Mouse (Mus musculus): ENCODE results near the gene Il17ra. TPM values are rescaled to one million over a fixed set of nuclear protein-coding genes. Genes with fewer than 3 reads are reported as not detected.

Gene Il17ra
- polyA plus RNA-seq, 1 experiment from 2014 or later: 4.6 TPM

- ATAC-seq (ENCODE audit: extremely low read depth, insufficient number of reproducible peaks, low FRiP score, low TSS enrichment): no peak
- no peaks in the 10 kb centered on the region for H3K27me3 ChIP-seq (replicated peaks)
- H3K4me3 ChIP-seq: no peak overlapping the region
- no peak overlapping the region for H3K27ac ChIP-seq (replicated peaks)
- 79% methylated on average over 8 of the region's 8 CpGs for WGBS
- no peak overlapping the region for H3K4me2 ChIP-seq
- H3K9me3 ChIP-seq: no peaks in the 10 kb centered on the region
- no peak overlapping the region for H3K9ac ChIP-seq
- H3K36me3 ChIP-seq: peaks cover 58% of the 10 kb centered on the region
- H3K4me1 ChIP-seq: no peaks in the 10 kb centered on the region
Observed at GRCm38 (mm10) chr6:120510425-120510824, 47.4 kb downstream of the Il17ra start.

DNA sequence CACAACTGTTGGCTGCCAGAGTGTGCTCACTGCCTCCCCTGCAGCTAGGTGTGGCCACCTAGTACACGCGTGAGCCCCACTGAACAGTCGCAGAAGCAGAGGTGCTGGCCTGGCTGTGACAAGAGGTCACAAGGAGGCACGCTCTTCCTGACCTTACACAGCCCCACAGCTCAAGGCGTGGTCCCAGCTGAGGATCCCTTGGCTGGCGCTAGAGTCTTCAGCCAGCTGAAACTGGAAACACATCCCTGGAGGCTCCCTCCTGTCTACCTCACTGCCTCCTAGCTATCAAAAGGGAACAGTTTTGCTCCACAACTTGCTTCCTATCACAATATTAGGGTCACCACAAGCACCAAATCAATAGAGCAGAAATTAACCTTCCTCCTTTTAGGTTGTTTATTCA, 48.2 kb downstream of the Il17ra start:
- Histone ChIP-seq H3K27ac (replicated peaks) (no peak overlapping the region), H3K4me2 (no peak overlapping the region), H3K27me3 (replicated peaks) (no peaks in the 10 kb centered on the region), H3K36me3 (peaks cover 58% of the 10 kb centered on the region), H3K9ac (no peak overlapping the region), H3K9me3 (no peaks in the 10 kb centered on the region), H3K4me3 (no peak overlapping the region), H3K4me1 (no peaks in the 10 kb centered on the region; the same call in 1 of the 2 replicates)
- ATAC-seq (ENCODE audit: extremely low read depth, insufficient number of reproducible peaks, low FRiP score, low TSS enrichment): no peak
- WGBS: 82% methylated on average over 6 of the region's 6 CpGs

DNA sequence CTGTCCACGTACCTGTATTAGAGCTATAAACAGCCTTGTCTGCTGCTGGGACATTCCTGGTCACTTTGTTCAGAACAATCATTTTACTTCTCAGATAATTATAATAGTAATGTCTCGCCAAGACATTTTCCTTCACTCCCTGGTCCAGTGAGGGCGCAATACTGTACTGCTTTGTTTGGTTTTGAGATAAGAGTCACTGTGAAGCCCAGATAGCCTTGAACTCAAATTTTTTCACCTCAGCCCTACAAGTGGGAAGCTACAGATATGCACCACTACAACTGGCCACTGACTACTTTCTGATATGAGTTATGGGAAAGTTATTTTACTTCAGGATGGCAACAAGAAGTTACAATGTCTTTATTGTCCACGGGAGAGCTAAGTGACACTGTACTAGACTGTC, 53.4 kb downstream of the Il17ra start:
- 56% methylated on average over 4 of the region's 4 CpGs for WGBS
- Histone ChIP-seq H3K36me3 (peaks cover 62% of the 10 kb centered on the region), H3K27me3 (replicated peaks) (no peaks in the 10 kb centered on the region), H3K27ac (replicated peaks) (no peak overlapping the region; the same call in 1 of the 2 replicates), H3K4me2 (no peak overlapping the region), H3K9ac (no peak overlapping the region), H3K4me1 (peaks cover 10% of the 10 kb centered on the region; the same call in 1 of the 2 replicates), H3K4me3 (no peak overlapping the region), H3K9me3 (no peaks in the 10 kb centered on the region)
- ATAC-seq (ENCODE audit: extremely low read depth, insufficient number of reproducible peaks, low FRiP score, low TSS enrichment): no peak

- Histone ChIP-seq H3K27me3 (replicated peaks) (no peaks in the 10 kb centered on the region), H3K4me2 (no peak overlapping the region), H3K4me1 (peaks cover 10% of the 10 kb centered on the region; the same call in 1 of the 2 replicates), H3K9ac (no peak overlapping the region), H3K9me3 (no peaks in the 10 kb centered on the region), H3K27ac (replicated peaks) (no peak overlapping the region), H3K36me3 (peaks cover 62% of the 10 kb centered on the region), H3K4me3 (no peak overlapping the region)
- WGBS: 62% methylated on average over 6 of the region's 6 CpGs
- no peak for ATAC-seq (ENCODE audit: extremely low read depth, insufficient number of reproducible peaks, low FRiP score, low TSS enrichment)
Observed at GRCm38 (mm10) chr6:120516879-120517278, 53.8 kb downstream of the Il17ra start.

- Histone ChIP-seq H3K9me3 (no peaks in the 10 kb centered on the region), H3K4me2 (no peak overlapping the region), H3K4me3 (no peak overlapping the region), H3K36me3 (peaks cover 66% of the 10 kb centered on the region), H3K27ac (replicated peaks) (no peak overlapping the region), H3K4me1 (peaks cover 10% of the 10 kb centered on the region; the same call in 1 of the 2 replicates), H3K9ac (no peak overlapping the region), H3K27me3 (replicated peaks) (no peaks in the 10 kb centered on the region)
- no peak for ATAC-seq (ENCODE audit: extremely low read depth, insufficient number of reproducible peaks, low FRiP score, low TSS enrichment)
- 81% methylated on average over 5 of the region's 5 CpGs for WGBS
Observed at GRCm38 (mm10) chr6:120517311-120517710, 54.3 kb downstream of the Il17ra start.

GRCm38 (mm10) chr6:120519647-120520046, 56.6 kb downstream of the Il17ra start:
- WGBS: 86% methylated on average over 5 of the region's 5 CpGs
- H3K4me1 ChIP-seq: peaks cover 10% of the 10 kb centered on the region; the same call in 1 of the 2 replicates
- no peaks in the 10 kb centered on the region for H3K9me3 ChIP-seq
- no peaks in the 10 kb centered on the region for H3K27me3 ChIP-seq (replicated peaks)
- H3K4me3 ChIP-seq: no peak overlapping the region
- H3K36me3 ChIP-seq: peaks cover 57% of the 10 kb centered on the region
- H3K27ac ChIP-seq (replicated peaks): no peak overlapping the region
- no peak overlapping the region for H3K4me2 ChIP-seq
- H3K9ac ChIP-seq: no peak overlapping the region
- ATAC-seq (ENCODE audit: extremely low read depth, insufficient number of reproducible peaks, low FRiP score, low TSS enrichment): no peak

GRCm38 (mm10) chr6:120524796-120525195, 61.7 kb downstream of the Il17ra start:
- H3K4me2 ChIP-seq: no peak overlapping the region
- 89% methylated on average over 5 of the region's 5 CpGs for WGBS
- no peaks in the 10 kb centered on the region for H3K27me3 ChIP-seq (replicated peaks)
- no peaks in the 10 kb centered on the region for H3K9me3 ChIP-seq
- peaks cover 7% of the 10 kb centered on the region for H3K4me1 ChIP-seq
- H3K27ac ChIP-seq (replicated peaks): no peak overlapping the region
- no peak overlapping the region for H3K4me3 ChIP-seq
- no peak for ATAC-seq (ENCODE audit: extremely low read depth, insufficient number of reproducible peaks, low FRiP score, low TSS enrichment)
- H3K9ac ChIP-seq: no peak overlapping the region
- H3K36me3 ChIP-seq: peaks cover 44% of the 10 kb centered on the region

DNA sequence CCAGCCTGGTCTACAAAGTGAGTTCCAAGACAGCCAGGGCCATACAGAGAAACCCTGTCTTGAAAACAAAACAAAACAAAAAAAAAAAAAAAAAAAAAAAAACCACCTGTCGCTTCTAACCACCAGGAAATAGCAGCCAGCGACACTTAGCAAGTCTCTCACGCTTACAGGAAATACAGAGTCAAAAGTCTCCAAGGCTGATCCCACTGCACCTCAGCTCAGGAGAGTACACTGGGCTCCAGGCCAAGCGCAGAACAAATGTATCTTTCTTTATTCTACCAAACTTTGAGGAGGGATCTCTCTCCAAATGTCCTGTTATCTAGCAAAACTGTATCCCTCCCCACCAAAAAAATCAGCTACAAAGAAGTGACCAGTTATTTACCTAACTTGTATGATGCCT, 66.1 kb downstream of the Il17ra start:
- no peak overlapping the region for H3K27ac ChIP-seq (replicated peaks)
- 62% methylated on average over 4 of the region's 4 CpGs for WGBS
- H3K36me3 ChIP-seq: peaks cover 8% of the 10 kb centered on the region; the same call in 1 of the 2 replicates
- ATAC-seq (ENCODE audit: extremely low read depth, insufficient number of reproducible peaks, low FRiP score, low TSS enrichment): no peak
- H3K4me3 ChIP-seq: no peak overlapping the region
- H3K4me2 ChIP-seq: no peak overlapping the region
- no peaks in the 10 kb centered on the region for H3K27me3 ChIP-seq (replicated peaks)
- H3K9ac ChIP-seq: no peak overlapping the region
- no peaks in the 10 kb centered on the region for H3K9me3 ChIP-seq
- peaks cover 22% of the 10 kb centered on the region for H3K4me1 ChIP-seq

DNA sequence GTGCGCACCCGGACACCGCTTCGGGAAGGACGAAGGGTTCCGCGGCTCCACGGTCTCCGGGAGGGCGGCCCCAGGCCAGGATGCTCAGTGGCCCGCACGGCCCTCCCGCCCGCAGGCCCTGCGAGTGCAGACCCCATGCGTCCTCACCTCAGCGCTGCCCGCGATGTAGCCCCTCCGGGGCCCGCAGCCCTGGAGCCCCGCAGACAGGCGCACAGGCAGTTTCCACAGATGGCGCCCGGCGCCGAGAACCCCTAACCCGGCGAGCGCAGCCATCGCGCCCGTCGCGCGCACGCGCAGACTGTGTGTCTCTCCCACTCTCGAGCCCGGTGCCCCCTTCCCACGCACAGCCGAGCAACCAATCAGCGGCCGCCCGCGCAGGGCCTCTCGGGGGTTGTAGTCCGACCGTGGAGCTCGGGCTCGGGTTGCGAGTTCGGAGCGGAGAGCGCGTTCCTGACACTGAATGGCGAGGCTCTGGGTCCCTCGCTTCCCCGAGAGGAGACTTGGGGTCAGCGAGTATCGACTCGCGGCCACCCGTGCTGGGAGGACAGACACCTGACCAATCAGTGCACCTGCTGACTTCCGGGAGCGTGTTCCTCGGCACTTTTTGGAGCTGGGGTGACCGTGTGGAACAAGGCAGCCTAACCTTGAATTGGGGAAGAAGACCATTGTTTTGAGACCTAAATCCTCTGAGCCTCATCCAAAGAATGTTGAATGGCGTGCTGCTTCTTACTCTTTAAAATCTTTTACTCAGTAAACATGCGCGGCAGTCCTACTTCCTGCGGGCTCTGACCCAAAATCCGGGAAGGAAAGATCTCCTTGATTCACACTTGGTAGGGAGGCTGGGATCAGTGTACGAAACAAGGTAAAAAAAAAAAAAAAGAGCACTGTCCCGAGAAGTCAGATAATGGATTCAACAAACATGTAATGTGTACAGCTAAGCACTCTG, 68.2 kb downstream of the Il17ra start, which contains the start of gene Hdhd5:
Gene Hdhd5, minus strand, starts transcription at position 300 of the 946 bp plus-strand sequence.
- Histone ChIP-seq H3K27me3 (replicated peaks) (0 out of 2 replicates have a peak, but pooled peaks cover 5% of the 10 kb centered on the region), H3K9me3 (no peaks in the 10 kb centered on the region), H3K9ac (peak within 1 kb of the TSS; percentile 92), H3K4me2 (peak within 1 kb of the TSS; percentile 75), H3K4me1 (peaks cover 22% of the 10 kb centered on the region), H3K36me3 (peaks cover 5% of the 10 kb centered on the region; the same call in 1 of the 2 replicates), H3K27ac (replicated peaks) (peak within 1 kb of the TSS; percentile 34; the same call in 1 of the 2 replicates), H3K4me3 (peak within 1 kb of the TSS; percentile 84)
- peak; percentile 93 for ATAC-seq (ENCODE audit: extremely low read depth, insufficient number of reproducible peaks, low FRiP score, low TSS enrichment)
- WGBS: under 1% methylated on average over 75 of the region's 75 CpGs

DNA sequence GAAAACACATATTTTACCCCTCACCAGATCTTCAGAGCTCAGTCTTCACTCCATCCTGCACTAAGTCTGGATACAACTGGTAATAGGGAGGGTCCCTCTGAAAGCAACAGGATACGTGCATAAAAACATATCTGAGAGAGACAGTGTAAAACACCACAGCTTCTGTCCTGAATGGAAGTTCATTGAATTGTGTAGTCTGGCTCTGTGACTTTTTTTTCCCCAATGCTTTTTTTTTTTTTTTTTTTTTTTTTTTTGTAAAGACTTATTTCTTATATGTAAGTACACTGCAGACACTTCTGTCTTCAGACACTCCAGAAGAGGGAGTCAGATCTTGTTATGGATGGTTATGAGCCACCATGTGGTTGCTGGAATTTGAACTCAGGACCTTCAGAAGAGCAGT, 69.5 kb downstream of the Il17ra start:
- Histone ChIP-seq H3K9me3 (no peaks in the 10 kb centered on the region), H3K9ac (no peak overlapping the region), H3K4me3 (no peak overlapping the region), H3K4me1 (peaks cover 22% of the 10 kb centered on the region), H3K36me3 (peaks cover 5% of the 10 kb centered on the region; the same call in 1 of the 2 replicates), H3K27me3 (replicated peaks) (0 out of 2 replicates have a peak, but pooled peaks cover 5% of the 10 kb centered on the region), H3K27ac (replicated peaks) (no peak overlapping the region), H3K4me2 (peak overlapping the region; percentile 75)
- WGBS: 80% methylated on average over 1 of the region's 1 CpGs
- ATAC-seq (ENCODE audit: extremely low read depth, insufficient number of reproducible peaks, low FRiP score, low TSS enrichment): no peak

- H3K36me3 ChIP-seq: no peaks in the 10 kb centered on the region
- ATAC-seq (ENCODE audit: extremely low read depth, insufficient number of reproducible peaks, low FRiP score, low TSS enrichment): no peak
- H3K4me2 ChIP-seq: no peak overlapping the region
- 69% methylated on average over 2 of the region's 2 CpGs for WGBS
- no peaks in the 10 kb centered on the region for H3K9me3 ChIP-seq
- H3K9ac ChIP-seq: no peak overlapping the region
- no peak overlapping the region for H3K27ac ChIP-seq (replicated peaks)
- H3K27me3 ChIP-seq (replicated peaks): 0 out of 2 replicates have a peak, but pooled peaks cover 5% of the 10 kb centered on the region
- H3K4me3 ChIP-seq: no peak overlapping the region
- peaks cover 17% of the 10 kb centered on the region for H3K4me1 ChIP-seq
Observed at GRCm38 (mm10) chr6:120536337-120536736, 73.3 kb downstream of the Il17ra start.

Data from heart, embryonic 13.5 days (tissue).